Mouse (Mus musculus) cerebellum, postnatal 4 days (tissue): ENCODE measurements at regions not wholly inside any gene's neighbourhood (a gene's known extent, or its start where the extent isn't known, plus 50 kb on each side); places are given as distances from the start of the nearest gene placed in this dataset.
A peak's percentile ranks its signal among the peaks of the same experiment; 100 is the strongest.

Experiments
- DNase-seq, 2 experiments: peaks; one replicate each; pipeline ENCODE4 v3.0.0; 2022; ENCODE audit warnings: low spot score in 2 of 2, mixed read lengths in 1 of 2

- no peak for DNase-seq
Measured at GRCm38 (mm10) chr17:9907077-9907476, 237.6 kb upstream of the Pabpc6 start.

- DNase-seq: peak in 1 of 2 experiments; percentile 77
Measured at GRCm38 (mm10) chr17:9905501-9906462, 236.3 kb upstream of the Pabpc6 start.

DNA sequence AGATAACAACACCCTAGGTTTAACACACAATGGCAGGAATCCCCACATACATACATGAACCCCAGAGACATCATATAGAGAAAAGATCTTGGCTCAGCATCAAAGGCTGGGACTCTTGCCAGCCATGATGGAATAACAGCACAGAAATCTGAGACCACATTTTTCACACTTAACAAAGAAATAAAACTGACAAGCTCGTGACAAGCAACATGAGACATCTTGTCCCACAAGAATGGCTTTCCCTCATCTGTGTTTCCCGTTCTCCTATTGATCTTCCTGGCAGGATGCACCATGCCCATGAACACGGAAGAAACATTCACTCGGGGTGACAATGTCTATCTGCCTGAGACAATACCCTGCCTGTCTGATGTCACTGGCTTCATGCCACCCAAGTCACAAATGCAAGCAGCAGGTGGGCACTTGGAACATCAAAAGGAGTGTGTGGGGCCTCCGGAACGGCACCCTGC, 235.0 kb upstream of the Pabpc6 start:
- DNase-seq: peak in 1 of 2 experiments; percentile 55

DNA sequence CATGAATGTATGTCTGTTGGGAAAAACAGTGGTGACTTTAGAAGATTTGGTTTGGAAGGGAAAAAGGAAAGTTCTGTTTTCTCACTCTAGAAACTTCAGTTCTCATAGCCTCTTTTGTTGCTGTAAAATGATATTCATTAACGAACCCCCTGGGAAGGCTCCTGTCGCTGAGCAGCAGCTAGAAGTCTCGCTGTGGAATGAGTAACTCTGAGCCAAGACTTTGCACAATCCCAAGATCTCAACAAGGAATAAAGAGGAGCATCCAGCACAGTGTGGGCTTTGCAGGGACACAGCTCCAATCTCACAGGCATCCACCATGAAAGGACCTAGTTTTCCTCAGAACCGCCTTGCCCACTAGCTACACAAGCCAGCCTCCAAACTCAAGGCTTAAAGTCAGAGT, 233.8 kb upstream of the Pabpc6 start:
- no peak for DNase-seq

- no peak for DNase-seq
Measured at GRCm38 (mm10) chr17:9896964-9897363, 227.4 kb upstream of the Pabpc6 start.

DNA sequence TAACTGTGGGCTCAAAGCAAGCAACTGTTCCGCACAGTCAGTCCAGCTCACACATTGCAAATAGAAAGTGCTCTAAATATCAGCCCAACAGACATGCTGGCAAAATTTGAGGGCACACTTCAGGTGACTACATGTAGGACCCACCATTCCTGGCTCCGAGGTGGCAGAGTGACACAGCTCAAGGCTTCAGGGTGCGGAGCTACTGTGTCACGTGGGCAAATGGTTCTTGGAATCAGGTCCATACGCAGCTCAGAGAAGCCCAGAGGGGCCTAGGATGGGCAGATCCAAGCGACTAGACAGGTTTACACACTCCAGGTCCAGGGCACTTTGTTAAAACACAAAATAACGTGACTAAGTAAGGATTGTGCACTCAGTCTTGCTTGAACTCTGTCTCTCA, 226.2 kb upstream of the Pabpc6 start:
- no peak for DNase-seq

- no peak for DNase-seq
Measured at GRCm38 (mm10) chr17:9894828-9895685, 225.5 kb upstream of the Pabpc6 start.

DNA sequence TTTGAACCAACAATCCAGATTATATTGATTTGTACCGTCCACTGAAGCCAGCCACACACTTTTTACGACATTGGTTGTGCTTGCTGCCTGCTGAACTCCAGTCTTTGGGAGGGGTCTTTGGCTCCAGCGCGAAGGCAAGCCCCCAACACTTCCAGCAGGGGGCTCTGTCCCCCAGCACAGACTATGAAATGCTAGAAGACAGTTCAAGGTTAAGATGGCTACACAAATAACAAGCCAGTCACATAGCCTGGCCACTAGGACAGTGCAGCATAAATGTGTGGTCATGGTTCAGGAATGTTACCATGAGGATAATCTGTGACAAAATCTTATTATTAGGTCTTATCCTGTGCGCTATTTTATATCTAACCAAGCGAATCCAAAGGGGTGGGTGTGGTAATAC, 224.4 kb upstream of the Pabpc6 start:
- DNase-seq: peak in 1 of 2 experiments; percentile 54

DNA sequence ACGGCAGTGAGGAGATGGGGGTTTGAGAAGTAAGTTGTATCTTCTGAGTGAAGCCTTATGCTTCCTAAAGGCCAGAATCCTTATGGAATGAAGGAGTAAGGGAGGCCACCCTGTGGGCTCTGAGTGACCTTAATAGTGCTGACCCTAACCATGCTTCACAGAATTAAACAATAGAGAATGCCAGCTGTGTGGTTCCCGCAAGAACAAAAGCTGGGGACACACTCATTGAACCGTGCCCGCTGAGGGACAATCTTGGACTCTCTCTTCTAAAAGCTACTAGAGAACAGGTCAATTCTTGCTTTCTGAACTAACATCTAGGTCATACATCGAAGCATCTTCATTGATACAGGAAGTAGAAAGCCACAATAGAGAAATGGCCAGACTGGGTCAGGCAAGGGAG, 223.3 kb upstream of the Pabpc6 start:
- no peak for DNase-seq

- DNase-seq: no peak
Measured at GRCm38 (mm10) chr17:9892141-9892540, 222.6 kb upstream of the Pabpc6 start.

DNA sequence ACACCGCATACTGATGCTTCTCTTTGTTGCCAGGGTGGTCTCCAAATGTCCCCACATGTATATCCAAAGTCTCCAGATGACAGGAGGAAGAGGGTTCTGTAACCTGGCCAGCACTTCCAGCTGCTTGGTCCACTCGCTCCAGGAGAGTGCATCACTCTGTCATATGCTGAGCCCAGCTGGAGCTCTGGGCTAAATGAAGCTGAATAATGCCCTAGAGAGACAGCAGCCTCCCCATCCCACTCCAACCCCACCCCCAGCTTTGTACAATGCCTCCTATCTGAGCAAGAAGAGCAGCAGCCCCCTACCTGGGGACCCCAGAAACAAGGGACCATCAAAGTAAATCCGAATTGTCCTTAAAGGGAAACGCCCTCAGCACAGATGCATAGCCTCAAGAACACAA, 219.0 kb upstream of the Pabpc6 start:
- DNase-seq: no peak

DNA sequence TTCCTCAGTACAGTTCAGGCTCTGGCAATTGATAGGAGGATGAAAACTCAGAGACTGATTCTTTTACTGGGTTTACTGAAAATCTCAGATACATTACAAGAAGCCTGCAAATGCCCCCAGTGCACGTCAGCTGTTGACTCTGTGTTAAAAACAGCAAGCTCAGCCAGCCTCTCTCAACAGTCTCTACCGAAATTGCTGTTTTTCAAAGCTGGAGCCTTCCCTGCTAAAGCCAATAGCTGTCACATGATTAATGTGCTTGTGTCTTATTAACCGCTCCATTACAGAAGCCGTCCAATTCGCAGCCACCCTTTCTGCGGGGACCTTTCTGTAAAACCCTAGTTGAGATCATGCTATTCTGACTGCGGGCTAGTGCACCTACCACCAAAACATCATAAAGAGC, 215.6 kb upstream of the Pabpc6 start:
- no peak for DNase-seq

- no peak for DNase-seq
Measured at GRCm38 (mm10) chr17:9882639-9883226, 213.2 kb upstream of the Pabpc6 start.

GRCm38 (mm10) chr17:9879556-9880206, 210.2 kb upstream of the Pabpc6 start:
- peak in 1 of 2 experiments; percentile 17 for DNase-seq

GRCm38 (mm10) chr17:9873695-9874094, 204.2 kb upstream of the Pabpc6 start:
- DNase-seq: no peak

- DNase-seq: no peak
Measured at GRCm38 (mm10) chr17:9870237-9870636, 200.7 kb upstream of the Pabpc6 start.

DNA sequence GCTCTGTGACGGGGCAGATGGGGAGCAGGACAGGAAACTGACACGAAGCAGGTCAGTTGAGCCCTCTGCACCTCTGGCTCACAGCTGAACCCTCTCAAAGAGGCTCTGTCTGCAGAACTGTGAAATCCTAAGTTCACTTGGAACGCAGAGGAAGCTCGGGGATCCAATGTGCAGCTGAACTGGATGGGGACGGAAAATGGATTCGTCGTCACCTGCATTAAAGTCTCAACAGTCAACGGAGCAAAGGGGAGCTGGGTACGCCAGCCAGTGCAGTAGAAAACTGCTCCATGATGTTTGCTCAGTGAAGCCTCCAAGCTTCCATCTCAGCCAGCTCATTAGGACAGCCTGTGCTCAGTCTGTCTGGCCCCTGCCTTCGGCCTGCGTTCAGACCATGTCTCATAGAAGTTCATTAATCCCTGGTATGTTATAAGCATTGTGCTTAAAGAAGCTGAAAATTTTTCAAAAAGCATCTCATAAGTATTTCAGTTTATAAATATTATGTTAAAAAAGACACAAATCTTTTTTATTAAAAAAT, 199.3 kb upstream of the Pabpc6 start:
- DNase-seq: no peak

GRCm38 (mm10) chr17:9864254-9864653, 194.7 kb upstream of the Pabpc6 start:
- no peak for DNase-seq

DNA sequence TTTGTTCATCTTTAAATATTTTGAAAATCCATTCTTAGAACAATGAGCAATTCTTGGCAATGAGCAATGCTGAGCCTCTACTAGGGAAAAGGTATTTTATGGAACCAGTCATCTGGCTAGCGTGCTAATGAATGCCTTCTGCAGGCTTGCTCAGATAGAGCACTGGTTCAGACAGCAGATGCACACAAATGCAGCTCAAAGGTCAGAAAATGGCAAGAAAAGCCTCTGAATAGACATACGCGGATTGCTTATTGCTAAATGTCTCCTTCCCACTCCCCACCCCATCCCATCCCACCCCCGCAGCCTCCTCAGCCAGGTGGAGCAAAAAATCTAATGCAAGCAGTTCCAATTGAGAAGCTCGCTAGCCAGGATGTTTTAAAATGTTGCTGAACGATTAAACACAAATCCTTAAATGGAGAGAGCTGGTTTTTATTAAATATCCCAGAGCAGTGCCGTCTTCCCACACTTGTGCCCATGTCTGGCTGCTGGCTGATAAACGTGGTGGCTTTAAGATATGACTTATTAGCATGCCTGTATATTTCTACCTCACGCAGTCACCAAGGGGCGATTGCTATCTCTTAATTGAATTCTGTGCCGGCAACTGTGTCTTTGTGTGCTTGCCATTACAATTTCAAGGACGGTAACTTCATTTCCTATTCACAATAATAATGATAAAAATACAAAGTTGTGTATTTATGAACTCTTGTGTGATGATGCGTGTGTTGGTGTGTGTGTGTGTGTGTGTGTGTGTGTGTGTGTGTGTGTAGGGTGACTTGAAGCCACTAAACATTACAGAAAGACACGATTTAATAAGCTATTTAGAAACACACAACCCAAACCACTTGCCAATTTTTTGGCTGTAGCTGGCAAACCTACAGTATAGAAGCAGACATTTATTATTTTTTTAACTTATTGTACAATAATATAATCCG, 192.7 kb upstream of the Pabpc6 start:
- no peak for DNase-seq

GRCm38 (mm10) chr17:9861346-9861745, 191.8 kb upstream of the Pabpc6 start:
- DNase-seq: no peak
